Mouse (Mus musculus): ENCODE measurements around the gene Lrrtm4. TPM values are rescaled to one million over a fixed set of nuclear protein-coding genes. Genes with fewer than 3 reads are reported as not detected.

Gene Lrrtm4
- total RNA-seq, 1 experiment: not detected

- Histone ChIP-seq H3K36me3 (ENCODE audit: control insufficient read depth, insufficient read depth, low read length, poor library complexity, severe bottlenecking) (no peaks in the 10 kb centered on the region), H3K27ac (ENCODE audit: insufficient read depth, low read depth, low read length, poor library complexity, severe bottlenecking) (no peak overlapping the region), H3K9ac (ENCODE audit: insufficient read depth, low read depth, low read length, poor library complexity, severe bottlenecking) (no peak overlapping the region), H3K4me1 (ENCODE audit: control insufficient read depth in 2 of 2, insufficient read depth in 2 of 2, low read length in 2 of 2, poor library complexity in 1 of 2) (no peaks in the 10 kb centered on the region), H3K9me3 (ENCODE audit: control insufficient read depth, insufficient read depth, low read depth, low read length) (no peaks in the 10 kb centered on the region), H3K4me3 (ENCODE audit: insufficient read depth in 1 of 2, low read depth in 1 of 2, low read length in 2 of 2, poor library complexity in 1 of 2, severe bottlenecking in 1 of 2) (no peak overlapping the region)
- TF ChIP-seq MAFK (IDR thresholded peaks at IDR 0.05; ENCODE audit: insufficient read depth, low read depth, low read length): no peak
- TF ChIP-seq ZNF384 (IDR thresholded peaks at IDR 0.05; ENCODE audit: low read depth, low read length): no peak
- TF ChIP-seq HCFC1 (IDR thresholded peaks at IDR 0.05; ENCODE audit: borderline replicate concordance, insufficient read depth, low read length): no peak
- TF ChIP-seq ZC3H11A (IDR thresholded peaks at IDR 0.05; ENCODE audit: borderline replicate concordance, low read depth, low read length): no peak
- no peak for TF ChIP-seq CHD2 (IDR thresholded peaks at IDR 0.05; ENCODE audit: low read depth, low read length)
- in situ Hi-C loops (cut with MboI; ENCODE audit: low sequenced_read_pairs in 2 of 2, unreplicated experiment in 2 of 2): no loop called here
- DNase-seq (ENCODE audit: low read depth, low spot score): no peak
These were observed 168.1 kb downstream of the Lrrtm4 start for GRCm38 (mm10) chr6:80186791-80187190.

- DNase-seq (ENCODE audit: low read depth, low spot score): no peak
- Histone ChIP-seq H3K9ac (ENCODE audit: insufficient read depth, low read depth, low read length, poor library complexity, severe bottlenecking) (no peak overlapping the region), H3K9me3 (ENCODE audit: control insufficient read depth, insufficient read depth, low read depth, low read length) (no peaks in the 10 kb centered on the region), H3K36me3 (ENCODE audit: control insufficient read depth, insufficient read depth, low read length, poor library complexity, severe bottlenecking) (no peaks in the 10 kb centered on the region), H3K4me3 (ENCODE audit: insufficient read depth in 1 of 2, low read depth in 1 of 2, low read length in 2 of 2, poor library complexity in 1 of 2, severe bottlenecking in 1 of 2) (no peak overlapping the region), H3K4me1 (ENCODE audit: control insufficient read depth in 2 of 2, insufficient read depth in 2 of 2, low read length in 2 of 2, poor library complexity in 1 of 2) (no peaks in the 10 kb centered on the region), H3K27ac (ENCODE audit: insufficient read depth, low read depth, low read length, poor library complexity, severe bottlenecking) (no peak overlapping the region)
- in situ Hi-C loops (cut with MboI; ENCODE audit: low sequenced_read_pairs in 2 of 2, unreplicated experiment in 2 of 2): no loop called here
- TF ChIP-seq HCFC1 (IDR thresholded peaks at IDR 0.05; ENCODE audit: borderline replicate concordance, insufficient read depth, low read length) (no peak), ZNF384 (IDR thresholded peaks at IDR 0.05; ENCODE audit: low read depth, low read length) (no peak), MAFK (IDR thresholded peaks at IDR 0.05; ENCODE audit: insufficient read depth, low read depth, low read length) (no peak), ZC3H11A (IDR thresholded peaks at IDR 0.05; ENCODE audit: borderline replicate concordance, low read depth, low read length) (no peak), CHD2 (IDR thresholded peaks at IDR 0.05; ENCODE audit: low read depth, low read length) (no peak)
These were observed 190.8 kb downstream of the Lrrtm4 start for GRCm38 (mm10) chr6:80209476-80209875.

- Histone ChIP-seq H3K9me3 (ENCODE audit: control insufficient read depth, insufficient read depth, low read depth, low read length) (no peaks in the 10 kb centered on the region), H3K27ac (ENCODE audit: insufficient read depth, low read depth, low read length, poor library complexity, severe bottlenecking) (no peak overlapping the region), H3K4me1 (ENCODE audit: control insufficient read depth in 2 of 2, insufficient read depth in 2 of 2, low read length in 2 of 2, poor library complexity in 1 of 2) (no peaks in the 10 kb centered on the region), H3K9ac (ENCODE audit: insufficient read depth, low read depth, low read length, poor library complexity, severe bottlenecking) (no peak overlapping the region), H3K36me3 (ENCODE audit: control insufficient read depth, insufficient read depth, low read length, poor library complexity, severe bottlenecking) (no peaks in the 10 kb centered on the region), H3K4me3 (ENCODE audit: insufficient read depth in 1 of 2, low read depth in 1 of 2, low read length in 2 of 2, poor library complexity in 1 of 2, severe bottlenecking in 1 of 2) (no peak overlapping the region)
- no peak for TF ChIP-seq ZC3H11A (IDR thresholded peaks at IDR 0.05; ENCODE audit: borderline replicate concordance, low read depth, low read length)
- no peak for TF ChIP-seq ZNF384 (IDR thresholded peaks at IDR 0.05; ENCODE audit: low read depth, low read length)
- TF ChIP-seq MAFK (IDR thresholded peaks at IDR 0.05; ENCODE audit: insufficient read depth, low read depth, low read length): no peak
- no peak for TF ChIP-seq CHD2 (IDR thresholded peaks at IDR 0.05; ENCODE audit: low read depth, low read length)
- TF ChIP-seq HCFC1 (IDR thresholded peaks at IDR 0.05; ENCODE audit: borderline replicate concordance, insufficient read depth, low read length): no peak
- DNase-seq (ENCODE audit: low read depth, low spot score): no peak
- in situ Hi-C loops (cut with MboI; ENCODE audit: low sequenced_read_pairs in 2 of 2, unreplicated experiment in 2 of 2): no loop called here
These were observed 191.6 kb downstream of the Lrrtm4 start for GRCm38 (mm10) chr6:80210281-80210680.

GRCm38 (mm10) chr6:80261595-80261994 lies 242.9 kb downstream of the Lrrtm4 start:
- no peak overlapping the region for H3K27ac ChIP-seq (ENCODE audit: insufficient read depth, low read depth, low read length, poor library complexity, severe bottlenecking)
- H3K4me3 ChIP-seq (ENCODE audit: insufficient read depth in 1 of 2, low read depth in 1 of 2, low read length in 2 of 2, poor library complexity in 1 of 2, severe bottlenecking in 1 of 2): no peak overlapping the region
- TF ChIP-seq ZC3H11A (IDR thresholded peaks at IDR 0.05; ENCODE audit: borderline replicate concordance, low read depth, low read length): no peak
- TF ChIP-seq CHD2 (IDR thresholded peaks at IDR 0.05; ENCODE audit: low read depth, low read length): no peak
- no peak for TF ChIP-seq MAFK (IDR thresholded peaks at IDR 0.05; ENCODE audit: insufficient read depth, low read depth, low read length)
- TF ChIP-seq HCFC1 (IDR thresholded peaks at IDR 0.05; ENCODE audit: borderline replicate concordance, insufficient read depth, low read length): no peak
- TF ChIP-seq ZNF384 (IDR thresholded peaks at IDR 0.05; ENCODE audit: low read depth, low read length): no peak
- no peaks in the 10 kb centered on the region for H3K4me1 ChIP-seq (ENCODE audit: control insufficient read depth in 2 of 2, insufficient read depth in 2 of 2, low read length in 2 of 2, poor library complexity in 1 of 2)
- no peaks in the 10 kb centered on the region for H3K36me3 ChIP-seq (ENCODE audit: control insufficient read depth, insufficient read depth, low read length, poor library complexity, severe bottlenecking)
- no peak for DNase-seq (ENCODE audit: low read depth, low spot score)
- in situ Hi-C loops (cut with MboI; ENCODE audit: low sequenced_read_pairs in 2 of 2, unreplicated experiment in 2 of 2): no loop called here
- no peak overlapping the region for H3K9ac ChIP-seq (ENCODE audit: insufficient read depth, low read depth, low read length, poor library complexity, severe bottlenecking)
- H3K9me3 ChIP-seq (ENCODE audit: control insufficient read depth, insufficient read depth, low read depth, low read length): no peaks in the 10 kb centered on the region

GRCm38 (mm10) chr6:80263972-80264371 lies 245.3 kb downstream of the Lrrtm4 start:
- Histone ChIP-seq H3K9me3 (ENCODE audit: control insufficient read depth, insufficient read depth, low read depth, low read length) (no peaks in the 10 kb centered on the region), H3K4me1 (ENCODE audit: control insufficient read depth in 2 of 2, insufficient read depth in 2 of 2, low read length in 2 of 2, poor library complexity in 1 of 2) (no peaks in the 10 kb centered on the region), H3K9ac (ENCODE audit: insufficient read depth, low read depth, low read length, poor library complexity, severe bottlenecking) (no peak overlapping the region), H3K36me3 (ENCODE audit: control insufficient read depth, insufficient read depth, low read length, poor library complexity, severe bottlenecking) (no peaks in the 10 kb centered on the region), H3K27ac (ENCODE audit: insufficient read depth, low read depth, low read length, poor library complexity, severe bottlenecking) (no peak overlapping the region), H3K4me3 (ENCODE audit: insufficient read depth in 1 of 2, low read depth in 1 of 2, low read length in 2 of 2, poor library complexity in 1 of 2, severe bottlenecking in 1 of 2) (no peak overlapping the region)
- DNase-seq (ENCODE audit: low read depth, low spot score): no peak
- TF ChIP-seq HCFC1 (IDR thresholded peaks at IDR 0.05; ENCODE audit: borderline replicate concordance, insufficient read depth, low read length) (no peak), MAFK (IDR thresholded peaks at IDR 0.05; ENCODE audit: insufficient read depth, low read depth, low read length) (no peak), CHD2 (IDR thresholded peaks at IDR 0.05; ENCODE audit: low read depth, low read length) (no peak), ZNF384 (IDR thresholded peaks at IDR 0.05; ENCODE audit: low read depth, low read length) (no peak), ZC3H11A (IDR thresholded peaks at IDR 0.05; ENCODE audit: borderline replicate concordance, low read depth, low read length) (no peak)
- in situ Hi-C loops (cut with MboI; ENCODE audit: low sequenced_read_pairs in 2 of 2, unreplicated experiment in 2 of 2): no loop called here

Data from ES-E14 (cell line).